Mouse (Mus musculus): ENCODE data around the gene Smco4. TPM values are rescaled to one million over a fixed set of nuclear protein-coding genes. Genes with fewer than 3 reads are reported as not detected.
"Not testable (repeated sequence)": the region's sequence is repeated elsewhere in the genome, so short reads cannot be mapped to it uniquely, and the experiment has no call there.

Gene Smco4
- polyA plus RNA-seq, 1 experiment from 2014 or later = 3.7 TPM

DNA sequence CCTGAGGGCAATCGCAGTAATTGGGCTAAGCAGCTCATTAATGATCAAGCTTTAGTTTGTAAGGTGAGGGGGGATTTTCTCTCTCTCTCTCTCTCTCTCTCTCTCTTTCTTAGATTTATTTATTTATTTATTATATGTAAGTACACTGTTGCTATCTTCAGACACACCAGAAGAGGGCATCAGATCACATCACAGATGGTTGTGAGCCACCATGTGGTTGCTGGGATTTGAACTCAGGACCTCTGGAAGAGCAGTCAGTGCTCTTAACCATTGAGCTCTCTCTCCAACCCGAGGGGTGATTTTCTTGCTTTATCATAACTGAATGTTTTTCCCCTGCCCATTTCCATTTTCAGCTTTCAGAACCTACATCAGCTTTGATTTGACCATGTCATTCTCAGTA, 2.0 kb downstream of the Smco4 start:
- not testable (repeated sequence) for H3K36me3 ChIP-seq (replicated peaks); DNase-seq (ENCODE audit: extremely low spot score, low spot score); H3K4me3 ChIP-seq; H3K9me3 ChIP-seq; H3K27ac ChIP-seq
- peaks cover 49% of the 10 kb centered on the region for H3K4me1 ChIP-seq
- 86% methylated on average over 2 of the region's 2 CpGs for WGBS
- H3K27me3 ChIP-seq (ENCODE audit: poor library complexity, severe bottlenecking) = peaks cover 10% of the 10 kb centered on the region

DNA sequence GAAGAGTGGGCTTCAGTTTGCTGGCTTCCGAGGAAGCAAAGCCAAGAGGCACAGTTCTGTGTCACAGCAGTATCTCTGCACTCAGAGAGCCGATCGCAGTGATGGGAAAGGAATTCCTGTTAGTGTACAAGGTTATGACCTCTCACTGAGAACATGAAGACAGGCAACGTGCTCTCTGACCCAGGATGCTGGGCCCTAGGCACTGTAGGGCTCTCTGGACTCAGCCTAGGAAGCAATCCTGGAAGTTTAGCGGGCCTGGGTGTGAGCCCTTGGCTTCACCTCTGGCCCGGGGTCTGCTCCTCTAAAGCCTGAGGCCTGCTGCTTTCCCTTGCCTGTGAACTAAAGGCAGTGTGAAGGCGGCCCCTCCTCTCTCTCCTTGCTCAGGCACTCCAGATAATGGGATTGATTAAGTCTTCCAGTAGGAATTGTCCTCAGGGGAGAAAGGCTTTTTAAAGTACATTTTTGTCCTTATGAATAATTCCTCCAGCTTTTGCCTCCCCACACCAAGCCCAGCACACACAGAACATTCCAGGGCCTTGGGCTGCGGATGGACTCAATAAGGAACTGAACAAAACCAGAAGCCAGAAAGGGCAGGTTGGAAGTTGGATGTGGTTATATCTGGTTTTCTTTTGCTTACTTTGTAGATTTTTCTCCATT, 2.8 kb downstream of the Smco4 start:
- Histone ChIP-seq H3K9me3 (no peaks in the 10 kb centered on the region), H3K4me1 (peaks cover 49% of the 10 kb centered on the region), H3K36me3 (replicated peaks) (no peaks in the 10 kb centered on the region), H3K27ac (peak overlapping the region; percentile 78), H3K27me3 (ENCODE audit: poor library complexity, severe bottlenecking) (peaks cover 10% of the 10 kb centered on the region), H3K4me3 (peak overlapping the region; percentile 25; the same call in 1 of the 2 replicates)
- DNase-seq (ENCODE audit: extremely low spot score, low spot score) = peak; percentile 47
- 17% methylated on average over 8 of the region's 8 CpGs for WGBS

DNA sequence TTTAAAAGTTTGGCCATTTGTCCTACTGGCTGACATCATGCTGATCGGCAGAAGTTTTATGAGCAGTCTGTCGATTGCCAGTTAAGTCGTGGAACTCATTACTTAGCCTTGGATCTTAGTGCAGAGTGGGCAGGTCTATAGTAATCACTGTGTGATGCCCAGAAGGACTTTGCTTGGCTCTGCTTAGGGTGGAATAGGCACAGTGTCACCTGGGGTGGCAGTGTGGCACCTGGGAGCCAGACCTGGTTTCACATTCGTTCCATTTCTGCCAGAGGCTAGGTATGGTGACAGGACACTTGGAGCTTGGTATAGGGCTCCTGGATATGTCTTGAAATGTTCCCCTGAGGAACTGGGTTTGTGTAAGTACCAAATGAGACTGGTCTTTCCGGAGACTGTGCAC, 6.8 kb downstream of the Smco4 start:
- H3K4me1 ChIP-seq = peaks cover 56% of the 10 kb centered on the region
- no peak overlapping the region for H3K27ac ChIP-seq
- no peaks in the 10 kb centered on the region for H3K27me3 ChIP-seq (ENCODE audit: poor library complexity, severe bottlenecking)
- no peak overlapping the region for H3K4me3 ChIP-seq
- H3K36me3 ChIP-seq (replicated peaks) = no peaks in the 10 kb centered on the region
- no peaks in the 10 kb centered on the region for H3K9me3 ChIP-seq
- no peak for DNase-seq (ENCODE audit: extremely low spot score, low spot score)
- WGBS = 89% methylated on average over 5 of the region's 5 CpGs

DNA sequence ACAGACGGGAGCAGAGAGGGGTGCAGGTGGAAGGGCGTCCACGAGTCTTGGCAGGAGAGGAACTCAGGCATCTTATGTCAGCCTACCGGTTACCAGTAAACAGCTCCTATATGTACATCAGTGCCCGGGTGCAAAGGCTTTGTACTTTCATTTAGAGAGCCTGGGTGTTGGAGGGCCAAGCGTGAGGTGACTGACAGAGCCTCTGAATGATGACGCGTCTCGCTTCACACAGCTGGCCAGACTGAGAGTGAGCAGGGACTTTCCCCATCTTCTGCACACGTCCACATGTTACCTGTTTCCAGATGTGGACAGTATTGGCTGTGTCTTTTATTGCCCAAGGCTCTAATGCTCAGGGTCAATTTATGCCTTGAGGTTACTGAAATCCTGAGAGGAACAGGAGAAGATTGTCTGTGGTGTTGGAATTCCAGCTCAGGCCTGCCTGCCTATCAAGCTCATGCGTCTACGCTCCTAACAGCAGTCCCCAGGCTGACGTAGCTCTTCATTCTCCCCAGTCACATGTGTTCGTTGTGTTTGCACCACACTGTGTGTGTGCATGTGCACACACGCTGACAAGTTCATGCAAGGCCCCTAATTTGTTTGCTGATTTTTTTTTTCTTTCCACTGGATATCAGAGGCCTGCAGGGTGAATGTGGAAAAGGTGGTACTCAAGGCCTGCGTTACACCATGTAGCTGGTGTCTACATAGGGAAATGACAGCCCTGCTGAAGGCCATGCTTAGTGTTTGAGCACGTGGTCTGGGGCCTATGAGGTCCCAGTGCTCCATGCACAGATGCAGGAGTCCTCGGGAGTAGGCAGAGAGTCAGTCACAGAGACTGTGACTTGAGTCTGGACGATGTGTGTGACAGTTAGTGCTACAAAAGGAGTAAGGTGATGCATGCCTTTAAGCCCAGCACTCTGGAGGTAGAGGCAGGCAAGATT, 8.4 kb downstream of the Smco4 start:
- Histone ChIP-seq H3K4me3 (no peak overlapping the region), H3K9me3 (no peaks in the 10 kb centered on the region), H3K36me3 (replicated peaks) (peaks cover 6% of the 10 kb centered on the region), H3K27me3 (ENCODE audit: poor library complexity, severe bottlenecking) (no peaks in the 10 kb centered on the region), H3K27ac (no peak overlapping the region), H3K4me1 (peaks cover 47% of the 10 kb centered on the region)
- no peak for DNase-seq (ENCODE audit: extremely low spot score, low spot score)
- WGBS = 81% methylated on average over 19 of the region's 19 CpGs

- DNase-seq (ENCODE audit: extremely low spot score, low spot score) = no peak
- WGBS = 40% methylated on average over 7 of the region's 7 CpGs
- Histone ChIP-seq H3K36me3 (replicated peaks) (peaks cover 12% of the 10 kb centered on the region), H3K4me3 (no peak overlapping the region), H3K4me1 (peaks cover 47% of the 10 kb centered on the region), H3K27me3 (ENCODE audit: poor library complexity, severe bottlenecking) (no peaks in the 10 kb centered on the region), H3K27ac (no peak overlapping the region), H3K9me3 (no peaks in the 10 kb centered on the region)
These were observed 9.2 kb downstream of the Smco4 start for GRCm38 (mm10) chr9:15502476-15502875.

DNA sequence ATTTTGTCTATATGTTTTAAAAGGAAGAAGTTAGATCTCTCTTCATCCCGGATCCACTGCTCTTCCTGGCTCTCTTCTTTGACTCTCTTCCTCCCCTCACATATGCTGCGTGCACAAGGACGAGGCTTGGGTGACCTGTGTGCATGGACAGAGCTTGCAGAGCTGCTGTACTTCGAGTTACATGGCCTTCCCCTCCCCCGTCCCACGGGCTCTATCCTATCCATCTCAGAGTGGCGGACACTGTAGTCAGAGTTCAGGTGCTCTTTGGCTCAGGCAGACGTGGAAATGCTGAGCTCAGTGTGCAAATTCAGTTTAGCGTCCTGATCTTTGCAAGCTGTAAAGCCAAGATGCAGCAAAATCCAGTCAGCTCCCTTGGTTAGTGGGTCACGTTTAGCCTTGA, 10.1 kb downstream of the Smco4 start:
- no peaks in the 10 kb centered on the region for H3K27me3 ChIP-seq (ENCODE audit: poor library complexity, severe bottlenecking)
- peaks cover 49% of the 10 kb centered on the region for H3K4me1 ChIP-seq
- no peaks in the 10 kb centered on the region for H3K9me3 ChIP-seq
- 83% methylated on average over 10 of the region's 10 CpGs for WGBS
- no peak overlapping the region for H3K27ac ChIP-seq
- H3K4me3 ChIP-seq = no peak overlapping the region
- peaks cover 13% of the 10 kb centered on the region for H3K36me3 ChIP-seq (replicated peaks)
- no peak for DNase-seq (ENCODE audit: extremely low spot score, low spot score)

GRCm38 (mm10) chr9:15503827-15504226, 10.6 kb downstream of the Smco4 start:
- Histone ChIP-seq H3K9me3 (no peaks in the 10 kb centered on the region), H3K27me3 (ENCODE audit: poor library complexity, severe bottlenecking) (no peaks in the 10 kb centered on the region), H3K4me3 (no peak overlapping the region), H3K36me3 (replicated peaks) (peaks cover 13% of the 10 kb centered on the region), H3K27ac (no peak overlapping the region), H3K4me1 (peaks cover 49% of the 10 kb centered on the region)
- no peak for DNase-seq (ENCODE audit: extremely low spot score, low spot score)
- WGBS = 77% methylated on average over 6 of the region's 6 CpGs

- Histone ChIP-seq H3K27me3 (ENCODE audit: poor library complexity, severe bottlenecking) (no peaks in the 10 kb centered on the region), H3K36me3 (replicated peaks) (peaks cover 13% of the 10 kb centered on the region), H3K9me3 (no peaks in the 10 kb centered on the region), H3K4me3 (no peak overlapping the region), H3K4me1 (peaks cover 54% of the 10 kb centered on the region), H3K27ac (no peak overlapping the region)
- DNase-seq (ENCODE audit: extremely low spot score, low spot score) = no peak
- 75% methylated on average over 1 of the region's 1 CpGs for WGBS
These were observed 12.1 kb downstream of the Smco4 start for GRCm38 (mm10) chr9:15505288-15505687.

DNA sequence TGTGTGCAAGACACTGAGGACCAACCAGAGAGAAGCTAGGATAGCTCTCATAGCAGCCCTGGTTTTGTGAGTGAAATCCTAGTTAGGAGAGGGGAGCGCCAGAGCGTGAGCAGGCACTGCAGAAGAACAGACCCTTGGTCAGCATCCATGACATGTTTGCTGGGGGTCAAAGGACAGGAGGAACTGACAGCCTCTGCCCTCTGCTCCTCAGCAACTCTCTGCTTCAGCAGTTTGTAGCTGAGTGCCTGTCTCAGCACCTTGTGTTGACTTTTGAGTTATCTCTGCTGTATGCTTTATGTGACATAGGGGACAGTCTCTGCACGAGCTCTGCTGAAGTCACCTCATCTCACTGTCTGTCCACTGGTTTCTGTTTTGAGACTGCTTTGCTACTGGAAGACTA, 13.6 kb downstream of the Smco4 start:
- Histone ChIP-seq H3K36me3 (replicated peaks) (peaks cover 13% of the 10 kb centered on the region), H3K4me3 (no peak overlapping the region), H3K4me1 (peaks cover 53% of the 10 kb centered on the region), H3K27me3 (ENCODE audit: poor library complexity, severe bottlenecking) (no peaks in the 10 kb centered on the region), H3K9me3 (no peaks in the 10 kb centered on the region), H3K27ac (no peak overlapping the region)
- 84% methylated on average over 3 of the region's 3 CpGs for WGBS
- DNase-seq (ENCODE audit: extremely low spot score, low spot score) = no peak

- H3K27me3 ChIP-seq (ENCODE audit: poor library complexity, severe bottlenecking) = no peaks in the 10 kb centered on the region
- peaks cover 13% of the 10 kb centered on the region for H3K36me3 ChIP-seq (replicated peaks)
- no peak for DNase-seq (ENCODE audit: extremely low spot score, low spot score)
- no peaks in the 10 kb centered on the region for H3K9me3 ChIP-seq
- peaks cover 50% of the 10 kb centered on the region for H3K4me1 ChIP-seq
- no peak overlapping the region for H3K27ac ChIP-seq
- H3K4me3 ChIP-seq = no peak overlapping the region
- 85% methylated on average over 4 of the region's 4 CpGs for WGBS
These were observed 14.2 kb downstream of the Smco4 start for GRCm38 (mm10) chr9:15507431-15507875.

- Histone ChIP-seq H3K27me3 (ENCODE audit: poor library complexity, severe bottlenecking) (no peaks in the 10 kb centered on the region), H3K4me1 (peaks cover 48% of the 10 kb centered on the region), H3K4me3 (no peak overlapping the region), H3K27ac (no peak overlapping the region), H3K36me3 (replicated peaks) (peaks cover 19% of the 10 kb centered on the region), H3K9me3 (no peaks in the 10 kb centered on the region)
- WGBS = 91% methylated on average over 3 of the region's 3 CpGs
- DNase-seq (ENCODE audit: extremely low spot score, low spot score) = no peak
These were observed 16.1 kb downstream of the Smco4 start for GRCm38 (mm10) chr9:15509363-15509762.

- 86% methylated on average over 3 of the region's 3 CpGs for WGBS
- no peaks in the 10 kb centered on the region for H3K9me3 ChIP-seq
- no peak overlapping the region for H3K4me3 ChIP-seq
- H3K36me3 ChIP-seq (replicated peaks) = peaks cover 14% of the 10 kb centered on the region
- no peak overlapping the region for H3K27ac ChIP-seq
- DNase-seq (ENCODE audit: extremely low spot score, low spot score) = no peak
- H3K4me1 ChIP-seq = peaks cover 58% of the 10 kb centered on the region
- no peaks in the 10 kb centered on the region for H3K27me3 ChIP-seq (ENCODE audit: poor library complexity, severe bottlenecking)
These were observed 17.5 kb downstream of the Smco4 start for GRCm38 (mm10) chr9:15510557-15511310.

All from forebrain, embryonic 10.5 days (tissue).